Mouse (Mus musculus): Measurements from ENCODE around the gene Bbx.

DNA sequence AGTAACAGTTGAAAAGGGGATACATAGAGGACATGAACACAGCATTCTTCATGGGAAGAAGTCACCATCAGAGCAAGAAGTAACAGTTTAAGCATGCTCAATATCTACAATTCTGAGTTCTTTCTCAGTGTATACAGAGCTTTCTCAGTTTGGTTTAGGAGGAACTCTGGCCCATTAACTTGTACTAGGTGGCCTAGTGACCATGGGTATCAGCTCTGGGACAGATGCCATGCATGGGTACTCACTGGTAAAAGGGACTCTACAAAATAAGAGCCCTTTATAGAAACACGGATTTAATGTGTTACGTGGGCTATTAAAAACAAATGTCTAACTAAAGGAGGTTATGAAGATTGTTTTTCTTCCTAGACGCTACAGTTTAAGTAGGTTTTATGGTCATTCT is 190.6 kb downstream of the Bbx start:
- TF ChIP-seq CTCF (IDR thresholded peaks at IDR 0.05; ENCODE audit: low read depth, low read length): no peak
- no peak for TF ChIP-seq GATA1 (IDR thresholded peaks at IDR 0.05; ENCODE audit: borderline replicate concordance, low read length)
- no peak for TF ChIP-seq POLR2AphosphoS5 (IDR thresholded peaks at IDR 0.05; ENCODE audit: insufficient replicate concordance, low read depth, low read length)
